Mouse (Mus musculus) cortical plate, adult 2 months (tissue): ENCODE data around the gene 1700019D03Rik.

Source experiments
- CTCF ChIP-seq: fragments of 200-500 bp; IDR thresholded peaks from 2 replicates; pipeline ENCODE4 v1.5.1; 2011; ENCODE audit warnings: mild to moderate bottlenecking, control low read depth, low read length; ENCODE audit not compliant: insufficient read depth; ENCODE audit errors: extremely low read depth
- POLR2A ChIP-seq: fragments of 200-500 bp; IDR thresholded peaks from 2 replicates; pipeline ENCODE4 v1.6.1; 2011; ENCODE audit warnings: mild to moderate bottlenecking, low read length, control low read depth; ENCODE audit not compliant: insufficient read depth; ENCODE audit errors: extremely low read depth

DNA sequence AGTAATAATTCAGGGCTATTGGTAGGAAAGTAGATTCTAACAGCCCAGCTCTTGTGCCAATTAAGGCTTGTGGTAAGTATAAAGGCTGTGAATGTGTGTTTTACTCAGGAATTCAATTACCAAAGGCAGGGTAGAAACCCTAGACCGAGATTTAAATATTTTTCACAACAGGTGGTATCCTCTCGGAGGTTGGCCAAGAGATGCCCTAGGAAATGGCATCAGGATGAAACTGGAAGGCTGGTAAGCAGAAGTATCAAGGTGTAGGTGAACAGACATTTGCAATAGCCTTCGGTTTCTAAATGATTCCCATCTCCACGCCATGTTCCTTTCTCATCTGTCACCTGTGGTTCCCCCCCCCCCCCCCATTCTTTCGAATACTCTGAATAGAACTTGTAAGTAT is 4.4 kb downstream of the 1700019D03Rik start:
- TF ChIP-seq CTCF (no peak), POLR2A (no peak)
